Mouse (Mus musculus) cerebellum, postnatal 14 days (tissue): Measurements from ENCODE around the gene Fbxo47.

ENCODE experiments used
- DNase-seq, 2 experiments: peaks; one replicate each; pipeline ENCODE4 v3.0.0; 2021; ENCODE audit warnings: mixed read lengths in 2 of 2

The Fbxo47 gene

DNA sequence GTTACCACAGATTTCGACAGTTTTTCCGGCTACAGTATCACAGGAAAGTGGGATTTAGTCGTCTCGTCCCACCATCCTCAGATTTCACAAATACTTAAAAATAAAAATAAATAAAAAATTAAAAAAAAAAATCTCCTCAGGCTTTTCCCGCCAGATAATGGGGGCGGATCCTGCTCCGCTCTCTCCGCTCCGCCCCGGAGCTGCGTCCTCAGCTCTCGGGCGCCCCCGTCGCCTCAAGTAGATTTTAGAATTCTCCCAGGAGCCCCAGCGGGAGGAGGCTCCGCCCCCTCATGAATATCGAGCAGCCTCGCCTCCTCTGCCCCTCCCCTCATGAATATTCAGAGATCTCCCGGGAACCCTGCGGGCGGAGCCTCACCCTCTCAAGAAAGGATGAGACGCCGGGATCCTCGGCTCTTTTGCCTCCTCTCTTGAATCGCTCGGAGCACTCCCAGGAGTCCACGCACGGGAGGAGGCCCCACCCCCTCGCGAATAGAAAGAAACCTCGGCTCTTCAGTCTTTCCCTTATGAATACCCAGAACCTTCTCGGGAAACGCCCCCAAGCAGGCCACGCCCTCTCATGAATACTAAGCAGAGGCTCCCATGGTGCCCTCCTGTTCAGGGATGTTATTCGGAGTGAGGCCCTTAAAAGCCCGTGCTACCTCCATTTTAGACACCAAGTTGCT, at the start of gene Fbxo47:
Gene Fbxo47, minus strand, starts transcription at position 237 of the 683 bp plus-strand sequence.
- DNase-seq: peak; percentile 97 to 98

DNA sequence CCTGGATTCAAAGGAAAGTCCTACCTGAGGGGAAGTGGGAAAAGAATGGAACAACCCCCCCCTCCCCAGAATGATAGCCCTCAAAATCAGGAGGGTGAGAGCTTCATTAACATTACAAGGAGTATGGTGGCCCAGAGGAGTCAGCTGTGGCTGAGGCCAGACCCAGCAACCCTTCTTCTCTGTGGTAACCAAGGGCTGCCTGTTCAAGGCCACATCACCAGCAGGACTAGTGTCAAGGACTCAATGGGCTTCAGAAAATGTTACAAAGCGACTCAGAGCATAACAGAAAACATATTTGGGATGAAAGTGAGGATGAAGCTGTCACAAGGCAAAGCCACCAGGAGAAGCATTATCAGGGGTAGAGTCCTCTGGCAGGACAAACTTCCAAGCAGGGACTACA, 49.6 kb upstream of the Fbxo47 start:
- no peak for DNase-seq

DNA sequence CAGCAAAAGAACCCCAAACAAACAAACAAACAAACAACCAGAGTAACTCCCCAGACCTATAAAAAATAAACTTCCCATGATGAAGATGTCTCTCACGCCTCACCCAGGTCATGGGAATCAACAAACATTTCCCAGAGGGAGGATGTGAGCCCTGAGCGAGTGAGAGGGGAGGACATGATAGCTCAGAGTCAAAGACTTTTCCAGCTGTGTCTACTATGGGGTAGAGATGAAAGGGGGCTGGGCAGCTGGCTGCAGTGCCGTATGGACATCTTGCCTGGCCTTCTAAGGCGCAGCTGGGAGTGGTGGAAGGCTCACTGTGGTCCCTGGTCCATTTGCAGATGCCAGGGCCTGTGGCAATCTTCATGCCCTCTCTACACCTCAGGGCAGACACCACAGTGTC, 45.0 kb upstream of the Fbxo47 start:
- DNase-seq: no peak

DNA sequence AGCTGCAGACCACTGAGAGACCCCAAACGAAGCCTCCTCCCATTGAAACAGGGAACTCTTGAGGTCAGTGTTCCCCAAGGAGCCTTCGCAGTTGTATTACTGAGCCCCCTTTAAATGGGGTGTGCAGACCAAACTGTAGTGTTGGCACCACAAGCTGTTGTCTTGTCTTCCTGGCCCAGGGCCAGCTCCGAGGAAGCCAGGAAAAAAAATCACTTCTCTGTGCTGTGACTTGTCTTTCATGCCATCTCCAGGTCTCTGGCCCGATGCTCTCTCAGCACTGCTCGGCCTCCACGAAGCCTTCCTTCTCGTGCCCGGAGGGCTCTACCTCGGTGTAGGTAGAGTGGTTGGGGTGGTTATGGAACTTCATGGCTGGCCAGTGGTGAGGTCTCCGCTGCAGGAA, 40.3 kb upstream of the Fbxo47 start:
- DNase-seq: peak; percentile 30 to 48

DNA sequence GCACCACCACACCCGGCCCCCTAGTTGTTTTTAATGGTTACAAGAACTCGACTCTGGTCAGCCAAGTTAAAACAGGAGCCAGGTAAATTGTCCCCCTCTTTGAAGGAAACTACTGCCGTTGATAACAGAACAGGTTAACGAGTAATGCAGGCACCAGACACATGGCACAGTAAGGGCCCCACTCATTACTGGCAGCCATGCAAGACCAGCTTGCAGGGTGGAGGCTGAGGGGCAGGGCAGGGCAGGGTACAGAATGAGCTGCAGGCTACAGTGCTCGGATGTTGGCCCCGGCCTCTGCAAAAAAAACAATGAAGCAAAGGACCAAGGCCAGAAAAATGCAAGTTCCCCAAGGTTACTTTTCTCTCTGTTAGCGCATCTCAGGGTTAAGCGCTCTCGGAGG, 39.7 kb upstream of the Fbxo47 start:
- no peak for DNase-seq

DNA sequence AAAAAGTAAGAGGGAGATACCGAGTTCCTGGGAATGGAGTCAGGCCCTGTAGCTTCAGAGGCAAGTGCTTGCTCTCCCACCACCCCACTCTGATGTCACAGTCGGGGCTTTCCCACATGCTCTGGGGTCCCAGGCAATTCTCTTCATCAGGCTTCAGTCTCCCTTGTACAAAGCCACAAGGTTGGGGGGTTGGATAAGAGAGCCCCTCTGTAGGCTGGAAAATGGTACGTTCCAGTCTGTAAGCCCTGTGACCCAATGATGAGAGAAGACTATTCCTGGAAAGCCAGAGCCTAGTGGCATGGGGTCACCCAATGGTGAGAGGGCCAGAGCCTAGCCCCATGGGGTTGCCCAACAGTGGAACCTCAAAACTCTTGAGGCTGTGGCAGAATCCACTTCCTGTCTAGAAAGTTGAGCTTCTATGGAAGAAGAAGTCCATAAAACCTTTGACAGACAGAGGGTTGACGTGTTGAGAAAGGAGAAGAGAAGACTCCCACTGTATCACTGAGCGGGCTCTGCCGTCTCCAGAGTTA, 32.1 kb upstream of the Fbxo47 start:
- no peak for DNase-seq

DNA sequence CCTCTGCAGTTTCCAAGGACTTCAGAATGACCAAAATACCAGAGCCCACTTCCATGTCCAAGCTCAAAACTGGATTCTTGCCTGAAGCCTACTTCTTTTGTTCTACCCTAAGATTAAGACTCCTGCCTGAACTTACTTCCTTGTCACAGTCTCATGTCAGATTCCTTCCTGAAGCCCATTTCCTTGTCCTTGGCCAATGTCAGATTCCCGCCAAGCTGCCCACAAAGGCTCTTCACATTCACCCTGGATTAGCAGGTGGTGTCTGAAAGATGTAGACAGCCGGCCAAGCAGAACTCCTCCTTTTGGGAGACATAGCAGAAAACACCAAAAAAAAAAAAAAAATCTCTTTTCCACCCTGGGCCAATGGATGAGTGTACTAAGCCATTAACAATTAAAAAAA, 31.5 kb upstream of the Fbxo47 start:
- DNase-seq: no peak

DNA sequence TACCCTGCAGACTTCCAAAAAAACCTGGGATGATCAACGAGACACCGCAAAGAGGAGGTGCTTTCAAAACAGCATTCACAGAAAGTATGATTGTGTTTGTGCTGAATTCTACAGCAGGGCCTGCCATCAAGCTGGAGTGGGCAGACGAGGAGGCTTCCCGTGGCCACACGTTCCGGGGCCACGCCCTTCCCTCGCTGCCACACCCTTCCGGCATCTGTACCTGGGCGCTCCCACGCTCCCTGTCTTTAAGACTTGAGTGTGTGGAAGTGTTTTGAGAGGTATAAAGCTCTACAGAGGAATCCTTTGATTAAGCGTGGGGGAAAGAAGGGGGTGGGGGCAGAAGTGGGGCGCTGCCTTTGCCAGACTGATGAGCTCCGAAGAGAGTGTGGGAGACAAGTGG, 29.2 kb upstream of the Fbxo47 start:
- DNase-seq: no peak

DNA sequence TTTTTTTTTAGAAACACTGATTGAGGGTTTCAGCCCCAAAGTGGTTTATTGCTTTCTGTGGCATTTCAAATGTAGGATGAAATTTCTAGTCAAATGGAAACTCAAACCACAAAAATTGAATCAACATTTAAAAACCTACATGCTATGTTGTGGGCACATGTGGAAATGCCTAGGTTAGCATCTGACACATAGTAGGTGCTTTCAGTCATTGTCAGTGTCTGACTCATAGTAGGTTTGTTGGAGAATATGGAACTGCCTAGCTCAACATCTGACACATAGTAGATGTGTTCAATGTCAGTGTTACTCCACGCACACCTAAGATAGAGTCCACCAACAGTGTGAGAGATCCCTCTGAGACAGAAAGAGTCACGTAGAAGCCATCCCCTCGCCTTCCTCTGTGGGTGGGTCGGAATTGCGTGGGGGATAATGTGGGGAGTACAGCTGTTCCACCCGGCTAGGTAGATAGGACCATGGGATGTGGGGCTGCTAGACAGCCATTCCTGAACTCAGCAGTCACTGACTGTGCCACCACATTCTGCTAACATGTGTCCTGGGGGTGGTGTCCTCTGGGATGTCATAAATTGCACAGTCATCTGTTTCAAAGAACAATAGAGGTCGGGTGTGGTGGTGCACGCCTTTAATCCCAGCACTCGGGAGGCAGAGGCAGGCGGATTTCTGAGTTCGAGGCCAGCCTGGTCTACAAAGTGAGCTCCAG, 24.8 kb upstream of the Fbxo47 start:
- DNase-seq: no peak

DNA sequence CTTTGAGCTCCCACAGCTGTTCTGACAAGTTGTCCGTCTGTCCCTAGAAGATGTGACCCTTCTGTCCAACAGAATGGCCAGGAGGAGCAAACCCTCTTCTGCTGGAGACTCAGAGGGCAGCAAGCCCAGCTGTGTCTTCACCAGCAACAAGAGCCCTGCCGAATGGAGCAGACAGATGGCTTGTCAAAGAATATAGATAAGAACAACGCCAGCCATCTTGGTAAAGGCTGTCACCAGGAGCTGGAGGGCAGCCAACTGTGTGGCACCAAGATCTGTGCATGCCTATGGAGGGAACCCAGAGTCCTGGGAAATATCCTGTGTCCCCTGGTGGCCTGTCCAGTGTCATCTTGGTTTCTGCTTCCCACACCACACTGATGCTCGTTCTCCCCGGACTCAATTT, 24.0 kb upstream of the Fbxo47 start:
- DNase-seq: peak in 1 of 2 experiments; percentile 14

DNA sequence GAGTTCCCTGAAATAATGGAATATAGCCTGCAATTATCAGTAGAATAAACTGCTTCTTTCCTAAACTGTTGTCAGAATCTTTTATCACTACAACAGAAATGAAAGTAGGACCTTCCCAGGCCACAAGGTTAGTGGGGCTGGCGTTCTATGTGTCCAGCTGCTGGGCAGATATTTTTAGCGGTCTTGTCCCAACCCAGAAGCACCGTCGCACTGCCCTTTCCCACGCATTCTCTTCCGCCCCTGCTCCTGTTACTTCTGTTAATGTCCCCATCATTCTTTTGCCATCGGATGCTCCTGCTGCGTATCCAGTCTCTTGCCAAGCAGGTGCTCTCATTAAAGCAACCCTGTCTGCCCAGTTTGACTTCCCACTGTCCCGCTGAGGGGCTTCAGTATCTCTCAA, 23.0 kb upstream of the Fbxo47 start:
- DNase-seq: no peak

DNA sequence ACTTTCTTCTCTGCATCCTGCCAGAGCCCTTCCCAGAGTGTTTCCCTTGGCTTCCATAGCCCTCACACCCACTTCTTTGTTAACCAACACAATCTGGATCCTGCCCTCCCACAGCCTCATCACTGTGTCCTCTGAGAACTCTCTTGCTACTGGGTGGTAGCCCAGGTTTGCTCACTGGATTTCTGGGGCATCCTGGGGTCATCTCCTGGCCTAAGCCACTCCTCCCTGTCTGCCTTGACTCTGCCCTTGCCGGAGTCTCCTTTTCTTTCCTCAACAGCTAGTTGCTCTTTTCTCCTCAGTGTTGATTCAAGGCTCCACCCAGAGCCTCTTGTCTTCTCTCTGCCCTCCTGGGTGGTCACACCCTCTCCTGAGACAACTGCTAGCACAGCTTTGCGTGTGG, 22.0 kb upstream of the Fbxo47 start:
- DNase-seq: no peak

DNA sequence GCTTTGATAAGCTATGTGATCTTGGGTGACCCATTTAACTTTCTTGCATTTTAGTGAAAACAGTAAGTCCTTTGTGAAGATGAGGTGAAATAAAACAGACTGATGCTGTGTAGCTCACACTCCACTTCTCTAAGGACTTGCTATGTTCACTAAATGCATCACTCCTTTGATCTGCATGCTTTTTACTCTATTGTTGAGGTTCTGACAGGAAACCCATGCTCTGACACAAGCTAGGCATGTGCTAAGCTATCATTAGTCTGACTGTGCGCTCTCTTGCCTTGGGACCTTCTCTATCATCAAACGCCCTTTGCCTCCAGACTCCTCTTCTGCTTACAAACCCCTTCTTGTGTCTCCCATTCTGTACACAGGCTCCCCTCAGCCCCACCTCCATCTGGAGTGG, 21.6 kb upstream of the Fbxo47 start:
- no peak for DNase-seq

DNA sequence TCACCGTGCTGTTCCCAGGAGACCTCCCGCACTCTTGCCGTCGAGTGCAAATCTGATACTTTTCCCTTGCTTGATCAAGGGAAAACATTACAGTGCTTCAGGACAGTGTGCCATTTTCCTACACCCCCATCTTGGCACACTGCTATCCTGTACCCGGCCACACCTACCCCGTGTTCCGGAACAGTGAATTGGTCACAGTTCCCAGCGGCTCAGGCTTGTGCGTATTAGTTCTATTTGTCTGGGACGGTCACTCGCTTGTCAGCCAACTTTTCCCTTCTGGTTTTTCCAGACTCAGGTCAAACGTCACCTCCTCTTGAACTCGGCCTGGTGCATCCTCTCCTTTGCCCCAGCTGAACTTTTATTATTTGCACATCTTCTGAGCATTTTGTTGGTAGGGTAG, 20.8 kb upstream of the Fbxo47 start:
- no peak for DNase-seq

DNA sequence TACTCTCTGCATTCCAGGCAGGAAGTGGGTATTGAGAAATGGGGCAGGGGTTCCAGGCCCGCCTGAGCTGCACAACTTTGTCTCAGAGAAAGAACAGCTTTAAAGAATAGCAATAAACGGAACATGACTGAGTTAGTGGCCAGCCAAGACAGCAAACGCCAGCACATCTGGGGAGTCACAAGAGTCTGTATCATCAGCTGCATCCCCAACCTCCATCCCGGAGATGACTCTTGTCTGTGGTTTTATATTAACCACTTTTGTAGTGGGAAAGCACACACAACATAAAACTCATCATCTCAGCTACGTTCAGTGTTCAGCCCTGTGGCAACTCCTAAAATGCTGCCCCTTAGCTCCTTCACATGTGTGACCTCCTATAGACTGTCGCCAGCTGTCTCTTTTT, 17.9 kb upstream of the Fbxo47 start:
- no peak for DNase-seq

DNA sequence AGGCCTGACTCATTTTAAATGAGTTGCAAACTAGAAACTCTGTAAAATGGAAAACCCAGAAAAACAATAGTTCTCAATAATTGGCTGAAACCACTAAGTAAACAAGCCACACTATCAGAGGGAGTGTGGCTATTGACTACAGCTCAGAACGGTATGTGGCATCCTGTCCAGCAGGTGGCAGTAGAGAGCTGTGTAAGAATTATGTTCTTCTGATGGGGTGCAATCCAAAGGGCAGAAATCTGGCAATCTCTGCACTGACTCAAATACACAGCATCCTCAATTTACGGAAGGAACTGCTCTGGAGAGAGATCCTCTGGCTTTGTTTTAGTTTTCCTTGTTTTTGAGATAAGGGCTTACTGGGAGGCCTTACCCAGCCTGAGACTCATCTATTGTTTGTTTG, 15.9 kb upstream of the Fbxo47 start:
- peak; percentile 95 to 96 for DNase-seq

DNA sequence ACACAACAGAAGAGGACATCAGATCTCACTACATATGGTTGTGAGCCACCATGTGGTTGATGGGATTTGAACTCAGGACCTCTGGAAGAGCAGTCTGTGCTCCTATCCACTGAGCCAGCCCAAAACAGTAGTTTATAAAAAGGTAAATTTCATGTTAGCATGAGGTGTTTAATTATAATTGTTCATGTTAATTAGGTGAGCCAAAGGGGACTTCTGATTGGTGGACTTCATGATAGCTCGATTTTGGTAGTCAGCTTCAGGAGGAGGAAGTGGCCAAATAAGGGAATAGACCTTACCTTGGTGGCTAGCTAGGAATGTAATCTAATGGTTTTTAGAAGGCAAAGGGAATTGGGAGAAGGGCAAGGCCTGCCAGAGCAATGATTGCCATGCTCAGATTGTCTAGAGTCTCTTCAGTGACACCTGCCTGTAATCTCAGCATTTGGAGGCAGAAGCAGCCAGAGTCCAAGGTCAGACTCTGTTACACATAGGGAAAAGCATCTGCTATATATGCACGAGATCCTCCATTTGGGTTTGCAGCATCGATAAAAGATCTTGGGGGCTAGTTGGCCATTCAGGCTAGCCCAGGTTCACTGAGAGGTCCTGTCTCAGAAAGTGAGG, 13.7 kb upstream of the Fbxo47 start:
- no peak for DNase-seq

DNA sequence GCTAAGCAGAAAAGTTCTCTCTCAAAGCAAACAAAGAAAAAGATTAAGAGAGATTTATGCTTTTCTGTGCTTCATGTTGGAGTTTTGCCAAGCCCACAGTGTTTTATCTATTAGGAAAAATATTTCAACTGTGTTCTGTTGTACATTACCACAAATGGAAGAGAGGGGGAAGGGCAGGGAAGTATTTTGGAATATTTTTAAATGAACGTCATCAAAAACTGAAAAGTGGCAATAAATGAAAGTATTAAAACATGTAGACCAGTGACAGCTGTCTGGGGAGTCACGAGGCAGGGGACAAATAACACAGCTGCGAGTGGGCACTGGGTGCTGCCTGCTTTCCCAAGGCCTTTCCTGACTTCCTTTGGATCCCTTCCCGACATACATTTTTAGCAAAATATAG, 12.7 kb upstream of the Fbxo47 start:
- no peak for DNase-seq

DNA sequence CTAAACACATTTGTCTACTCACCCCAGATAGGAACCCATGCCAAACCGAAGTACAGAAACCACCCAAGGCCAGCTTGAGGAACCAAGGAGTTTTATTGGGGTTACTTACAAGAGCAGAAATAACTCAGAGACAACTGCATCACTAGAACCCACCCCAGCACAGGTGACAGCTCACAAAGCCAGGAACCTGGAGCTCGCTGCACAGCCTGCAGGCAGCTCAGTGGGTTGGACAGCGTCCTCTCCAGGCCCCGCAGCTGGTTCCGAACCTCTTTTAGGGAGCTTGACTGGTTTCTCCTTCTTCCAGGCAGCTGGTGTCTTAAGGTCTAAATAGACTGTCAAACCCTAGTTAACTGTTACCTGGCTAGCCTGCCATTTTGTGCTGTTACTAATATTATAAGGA, 7.9 kb upstream of the Fbxo47 start:
- DNase-seq: no peak

DNA sequence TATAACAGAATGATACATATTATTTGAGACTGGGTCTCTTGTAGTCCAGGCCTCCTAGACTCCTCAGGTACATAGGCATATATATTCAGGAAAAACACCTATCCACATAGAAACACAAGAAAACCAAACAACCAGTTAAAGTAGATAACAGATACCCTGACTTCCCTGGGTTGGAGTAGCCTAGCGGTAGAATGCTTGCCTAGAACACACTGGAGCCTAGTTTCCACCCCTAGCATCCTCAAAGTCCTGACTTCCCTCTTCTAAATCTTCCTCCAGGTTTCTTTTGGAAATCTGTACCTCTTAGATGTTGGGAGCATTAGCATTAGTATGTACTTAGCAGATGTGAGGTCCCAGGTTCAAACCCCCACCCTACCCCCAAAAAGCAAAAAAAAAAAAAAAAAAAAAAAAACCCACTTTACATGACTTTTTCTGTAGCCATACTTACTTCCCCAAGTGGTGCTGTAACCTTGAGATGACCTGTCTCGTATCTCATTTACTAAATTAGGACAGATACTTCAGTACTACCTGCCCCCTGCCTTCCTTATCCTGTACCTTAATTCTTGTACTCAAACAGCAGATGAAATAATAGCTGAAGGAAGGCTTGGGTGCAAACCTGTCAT, 1.5 kb upstream of the Fbxo47 start:
- no peak for DNase-seq

DNA sequence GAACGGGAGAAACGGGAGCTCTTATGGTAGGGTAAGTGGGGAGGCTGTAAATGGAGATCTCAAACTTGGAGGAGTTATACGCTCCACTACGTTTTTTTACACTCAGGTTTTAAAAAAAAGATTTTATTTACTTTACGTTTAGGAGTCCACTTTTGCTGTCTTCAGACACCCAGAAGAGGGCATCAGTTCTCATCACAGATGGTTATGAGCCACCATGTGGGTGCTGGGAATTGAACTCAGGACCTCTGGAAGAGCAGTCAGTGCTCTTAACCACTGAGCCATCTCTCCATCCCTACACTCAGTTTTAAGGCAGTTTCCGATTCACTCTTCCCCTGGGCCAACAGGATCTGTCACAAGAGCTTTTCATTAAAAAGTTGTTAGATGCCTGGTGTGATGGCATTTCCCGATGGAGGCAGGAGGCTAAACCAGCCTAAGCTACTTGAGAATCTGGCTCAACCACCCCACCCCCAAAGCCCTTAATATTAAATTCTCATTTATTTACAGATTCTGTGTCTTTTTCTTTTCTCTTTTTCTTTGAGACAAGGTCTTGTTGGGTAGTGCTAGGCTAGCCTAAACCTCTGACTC, 739 bp upstream of the Fbxo47 start:
- DNase-seq: peak in 1 of 2 experiments; percentile 12

DNA sequence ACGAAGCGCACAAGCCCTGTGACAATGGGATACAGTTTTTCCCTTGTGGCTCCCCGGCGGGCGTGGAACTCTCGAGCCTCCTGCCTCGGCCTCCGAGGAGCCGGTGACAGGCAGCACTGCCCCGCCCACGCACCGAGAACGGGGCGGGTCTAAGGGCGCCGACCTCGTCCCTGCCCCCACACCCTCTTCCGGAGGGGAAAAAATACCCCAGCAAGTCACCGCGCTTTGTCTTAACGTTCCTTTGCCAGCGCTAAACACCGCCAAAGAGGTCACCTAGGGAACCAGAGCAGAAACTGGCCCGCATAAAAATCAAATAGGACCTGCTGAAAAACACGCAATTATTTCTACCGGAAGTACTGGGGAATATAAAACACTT, 424 bp downstream of the Fbxo47 start:
- peak; percentile 65 to 70 for DNase-seq

DNA sequence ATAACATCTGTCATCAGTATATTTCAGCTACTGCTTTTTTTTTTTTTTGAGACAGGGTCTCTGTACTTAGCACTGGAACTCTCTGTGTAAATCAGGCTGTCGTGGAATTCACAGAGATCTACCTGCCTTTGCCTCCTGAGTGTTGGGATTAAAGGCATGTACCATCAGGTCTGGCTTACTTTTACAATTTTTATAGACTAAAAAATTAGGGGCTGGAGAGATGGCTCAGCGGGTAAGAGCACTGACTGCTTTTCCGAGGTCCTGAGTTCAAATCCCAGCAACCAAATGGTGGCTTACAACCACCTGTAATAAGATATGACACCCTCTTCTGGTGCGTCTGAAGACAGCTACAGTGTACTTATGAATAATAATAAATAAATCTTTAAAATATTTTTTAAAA, 3.6 kb downstream of the Fbxo47 start:
- DNase-seq: no peak
